In genomic region chr10:118882258-118882885, GRCm38 (mm10) we compare ENCODE assay signal across 11 mouse cellular contexts. TPM values are rescaled to one million over a fixed set of nuclear protein-coding genes. Genes with fewer than 3 reads are reported as not detected.
DNase-seq lines count a peak whose midpoint lies in the region; ATAC-seq and TF ChIP-seq lines count a peak whose summit lies in the region.
"Had no signal": no experiment of that assay in that cellular context is flagged by ENCODE, and none has a peak within 500 bp of the region (broad histone marks: within the 10 kb centered on the region; RNA-seq: fewer than 3 reads in every experiment).

No protein-coding gene starts in this region.

- H3K27me3 ChIP-seq in lung, embryonic 15.5 days, result no peaks in the 10 kb centered on the region
- H3K27me3 ChIP-seq in heart, adult 2 months (ENCODE audit: control insufficient read depth, insufficient read depth, low read length), result no peaks in the 10 kb centered on the region
- H3K27me3 ChIP-seq: forebrain, embryonic 13.5 days; heart, embryonic 13.5 days had no signal

- TF ChIP-seq POLR2A in heart, adult 2 months (IDR thresholded peaks at IDR 0.05; ENCODE audit: insufficient read depth, low read depth, low read length), result no peak

- intact Hi-C loops in left cerebral cortex, postnatal 36 days (cut with DNase I), result no loop called here
- intact Hi-C loops in heart, adult 2 months (cut with DNase I), result no loop called here

- H3K36me3 ChIP-seq in lung, embryonic 15.5 days, result no peaks in the 10 kb centered on the region
- H3K36me3 ChIP-seq in heart, adult 2 months (ENCODE audit: control insufficient read depth, insufficient read depth, low read length), result no peaks in the 10 kb centered on the region
- H3K36me3 ChIP-seq: heart, embryonic 13.5 days had no signal

- ATAC-seq in lung, embryonic 15.5 days (ENCODE audit: borderline replicate concordance, extremely low read depth, low FRiP score, low TSS enrichment), result no peak
- ATAC-seq: forebrain, embryonic 13.5 days had no signal

- 64% methylated on average over 12 of the region's 12 CpGs for WGBS in lung, embryonic 15.5 days
- WGBS in heart, adult 2 months, result 64% methylated on average over 12 of the region's 12 CpGs

- H3K4me3 ChIP-seq in lung, embryonic 15.5 days, result no peak overlapping the region
- no peak overlapping the region for H3K4me3 ChIP-seq in heart, adult 2 months
- H3K4me3 ChIP-seq: forebrain, embryonic 13.5 days; heart, embryonic 13.5 days had no signal

- peak overlapping the region; percentile 5; the same call in 1 of the 2 replicates for H3K4me2 ChIP-seq in lung, embryonic 15.5 days
- H3K4me2 ChIP-seq: forebrain, embryonic 13.5 days; heart, embryonic 13.5 days had no signal

- TF ChIP-seq CTCF in heart, adult 2 months (IDR thresholded peaks at IDR 0.05), result no peak

- no peaks in the 10 kb centered on the region for H3K79me2 ChIP-seq in heart, adult 2 months (replicated peaks; ENCODE audit: control insufficient read depth, insufficient read depth, low read length)

- no peaks in the 10 kb centered on the region for H3K9me3 ChIP-seq in lung, embryonic 15.5 days
- H3K9me3 ChIP-seq: forebrain, embryonic 13.5 days; heart, embryonic 13.5 days had no signal

- H3K4me1 ChIP-seq in lung, embryonic 15.5 days, result no peaks in the 10 kb centered on the region
- no peaks in the 10 kb centered on the region for H3K4me1 ChIP-seq in heart, adult 2 months (ENCODE audit: control insufficient read depth, insufficient read depth, low read length)
- H3K4me1 ChIP-seq: forebrain, embryonic 13.5 days; heart, embryonic 13.5 days had no signal

- no peak overlapping the region for H3K27ac ChIP-seq in lung, embryonic 15.5 days
- no peak overlapping the region for H3K27ac ChIP-seq in heart, adult 2 months
- H3K27ac ChIP-seq: forebrain, embryonic 13.5 days; heart, embryonic 13.5 days had no signal

- DNase-seq in 416B (ENCODE audit: low read depth), result peak; percentile 84
- DNase-seq in NIH3T3 (ENCODE audit: low read depth), result peak; percentile 19
- peak; percentile 45 for DNase-seq in spleen, adult 12 weeks (ENCODE audit: low spot score)
- DNase-seq in left cerebral cortex, postnatal 36 days (ENCODE audit: low spot score in 2 of 2), result no peak
- no peak for DNase-seq in frontal cortex, postnatal 25 days (ENCODE audit: low spot score in 2 of 2)
- DNase-seq in left cerebral cortex, adult 18-20 months (ENCODE audit: low spot score in 2 of 2), result no peak
- DNase-seq in heart, adult 2 months, result no peak
- DNase-seq: kidney, postnatal 4 days had no signal

- H3K9ac ChIP-seq in lung, embryonic 15.5 days, result no peak overlapping the region
- no peak overlapping the region for H3K9ac ChIP-seq in heart, adult 2 months (ENCODE audit: low read depth, low read length)
- H3K9ac ChIP-seq: forebrain, embryonic 13.5 days; heart, embryonic 13.5 days had no signal

- no peak for TF ChIP-seq EP300 in heart, adult 2 months (IDR thresholded peaks at IDR 0.05; ENCODE audit: insufficient read depth, low read depth, low read length)

RNA-seq across cellular contexts. Expression of gene Dyrk2, which starts 12.4 kb away (rescaled TPM):
- 7.3 and 7.6 TPM in 2 replicates for polyA plus RNA-seq in lung, embryonic 15.5 days (2015; fragmentation: Nextera tagmentation; extraction: Ambion mirVana)
- total RNA-seq in left cerebral cortex, postnatal 36 days (2021), result 10 to 100 TPM; 48.6 to 53.4 TPM
- 10 to 100 TPM; 42.6 to 44.1 TPM for total RNA-seq in left cerebral cortex, adult 18-20 months (2021)
- total RNA-seq in heart, adult 2 months (2021), result 10 to 100 TPM; 32.4 to 42.1 TPM
- polyA plus RNA-seq in heart, adult 2 months (2012; rRNA removed), result 12.1 and 23.2 TPM in 2 replicates

Comparison
In these comparisons a context has a peak if more than half of its experiments do, and no peak if none do; other contexts are left out.
1. DNase-seq: peak in 416B (single experiment), NIH3T3 (single experiment) and spleen, adult 12 weeks (single experiment); none in left cerebral cortex, postnatal 36 days (0 of 2), frontal cortex, postnatal 25 days (0 of 2), left cerebral cortex, adult 18-20 months (0 of 2) and heart, adult 2 months (0 of 2).